In genomic region chr6:54593766-54594468, GRCm38 (mm10) we compare ENCODE assay signal across 8 mouse cellular contexts. TPM values are rescaled to one million over a fixed set of nuclear protein-coding genes. Genes with fewer than 3 reads are reported as not detected.
DNase-seq lines count a peak whose midpoint lies in the region; ATAC-seq and TF ChIP-seq lines count a peak whose summit lies in the region.

No protein-coding gene starts in this region.

- no peaks in the 10 kb centered on the region for H3K36me3 ChIP-seq in forebrain, embryonic 12.5 days (replicated peaks)
- H3K36me3 ChIP-seq in neural tube, embryonic 13.5 days, result no peaks in the 10 kb centered on the region

- no peak overlapping the region for H3K9ac ChIP-seq in forebrain, embryonic 12.5 days
- H3K9ac ChIP-seq in neural tube, embryonic 13.5 days, result peak overlapping the region; percentile 76; the same call in 1 of the 2 replicates

- H3K4me2 ChIP-seq in forebrain, embryonic 12.5 days, result peak overlapping the region; percentile 71
- peak overlapping the region; percentile 80 for H3K4me2 ChIP-seq in neural tube, embryonic 13.5 days

- peak overlapping the region; percentile 88; the same call in 1 of the 2 replicates for H3K27ac ChIP-seq in left cerebral cortex, adult 2 months
- 0 out of 2 replicates have a peak overlapping the region, but pooled peaks have one; percentile 37 for H3K27ac ChIP-seq in forebrain, embryonic 12.5 days
- no peak overlapping the region for H3K27ac ChIP-seq in neural tube, embryonic 13.5 days (replicated peaks)

- no peak for DNase-seq in left cerebral cortex, adult 2 months (ENCODE audit: extremely low spot score in 1 of 2, low spot score in 2 of 2)
- DNase-seq in left cerebral cortex, postnatal 36 days (ENCODE audit: low spot score in 2 of 2), result no peak
- peak; percentile 34 for DNase-seq in kidney, postnatal 14 days
- no peak for DNase-seq in cerebellum, postnatal 25 days
- no peak for DNase-seq in adrenal gland, postnatal 36 days
- DNase-seq in adrenal gland, adult 8-10 months, result no peak

- no peaks in the 10 kb centered on the region for H3K27me3 ChIP-seq in forebrain, embryonic 12.5 days
- H3K27me3 ChIP-seq in neural tube, embryonic 13.5 days, result no peaks in the 10 kb centered on the region

- H3K4me3 ChIP-seq in left cerebral cortex, adult 2 months, result peak overlapping the region; percentile 70
- H3K4me3 ChIP-seq in forebrain, embryonic 12.5 days (replicated peaks), result peak overlapping the region; percentile 52
- peak overlapping the region; percentile 96 for H3K4me3 ChIP-seq in neural tube, embryonic 13.5 days

- no peaks in the 10 kb centered on the region for H3K9me3 ChIP-seq in forebrain, embryonic 12.5 days
- H3K9me3 ChIP-seq in neural tube, embryonic 13.5 days, result no peaks in the 10 kb centered on the region

- 64% methylated on average over 8 of the region's 8 CpGs for whole genome bisulfite sequencing in forebrain, embryonic 12.5 days
- 62% methylated on average over 8 of the region's 8 CpGs for WGBS in neural tube, embryonic 13.5 days

- ATAC-seq in forebrain, embryonic 12.5 days (ENCODE audit: low FRiP score), result no peak
- no peak for ATAC-seq in neural tube, embryonic 13.5 days (ENCODE audit: low read depth)

- peaks cover 33% of the 10 kb centered on the region for H3K4me1 ChIP-seq in forebrain, embryonic 12.5 days
- peaks cover 51% of the 10 kb centered on the region for H3K4me1 ChIP-seq in neural tube, embryonic 13.5 days (replicated peaks)

- intact Hi-C loops in left cerebral cortex, adult 2 months (cut with DNase I), result loop anchor here (2.0 to 10.0 kb wide), 3 partner anchors 87 to 441 kb away; partner anchors contain the start of genes Gars, Mturn and Znrf2
- intact Hi-C loops in left cerebral cortex, postnatal 36 days (cut with DNase I), result loop anchor here (2.0 to 10.0 kb wide), 2 partner anchors 87 to 561 kb away; partner anchors contain the start of gene Mturn

- TF ChIP-seq CTCF in left cerebral cortex, adult 2 months (IDR thresholded peaks at IDR 0.05), result no peak

RNA-seq across cellular contexts. Expression of gene Plekha8, which starts 1.0 kb away (rescaled TPM):
- total RNA-seq in left cerebral cortex, adult 2 months (2021), result 10 to 100 TPM; 11.0 to 11.6 TPM
- 10 to 100 TPM; 12.3 to 12.6 TPM for total RNA-seq in left cerebral cortex, postnatal 36 days (2021)
- 20.1 and 21.2 TPM in 2 replicates for polyA plus RNA-seq in forebrain, embryonic 12.5 days (2016; fragmentation: Nextera tagmentation; extraction: Ambion mirVana)
- 9.6 and 10.2 TPM in 2 replicates for polyA plus RNA-seq in neural tube, embryonic 13.5 days (2015; fragmentation: Nextera tagmentation; extraction: Ambion mirVana)
- total RNA-seq in adrenal gland, postnatal 36 days (2021), result 10 to 100 TPM; 18.6 to 23.6 TPM
- total RNA-seq in adrenal gland, adult 8-10 months (2022), result 10 to 100 TPM; 19.1 to 25.4 (median 20.4) TPM

RNA-seq across cellular contexts. Expression of gene Fkbp14, which starts 3.2 kb away (rescaled TPM):
- total RNA-seq in left cerebral cortex, adult 2 months (2021), result 1 to 10 TPM; 9.0 to 9.2 TPM
- total RNA-seq in left cerebral cortex, postnatal 36 days (2021), result 1 to 10 TPM; 7.3 to 9.9 TPM
- polyA plus RNA-seq in forebrain, embryonic 12.5 days (2016; fragmentation: Nextera tagmentation; extraction: Ambion mirVana), result 13.9 and 18.4 TPM in 2 replicates
- 19.0 and 19.3 TPM in 2 replicates for polyA plus RNA-seq in neural tube, embryonic 13.5 days (2015; fragmentation: Nextera tagmentation; extraction: Ambion mirVana)
- 10 to 100 TPM; 18.4 to 24.0 TPM for total RNA-seq in adrenal gland, postnatal 36 days (2021)
- 10 to 100 TPM; 27.0 to 38.9 (median 31.5) TPM for total RNA-seq in adrenal gland, adult 8-10 months (2022)

RNA-seq across cellular contexts. Expression of gene Scrn1, which starts 27.6 kb away (rescaled TPM):
- total RNA-seq in left cerebral cortex, adult 2 months (2021), result 100 to 1,000 TPM; 135 to 136 TPM
- total RNA-seq in left cerebral cortex, postnatal 36 days (2021), result 100 to 1,000 TPM; 145 to 155 TPM
- 119 and 157 TPM in 2 replicates for polyA plus RNA-seq in forebrain, embryonic 12.5 days (2016; fragmentation: Nextera tagmentation; extraction: Ambion mirVana)
- 95.5 and 102 TPM in 2 replicates for polyA plus RNA-seq in neural tube, embryonic 13.5 days (2015; fragmentation: Nextera tagmentation; extraction: Ambion mirVana)
- 10 to 100 TPM; 31.0 to 41.6 TPM for total RNA-seq in adrenal gland, postnatal 36 days (2021)
- 10 to 100 TPM; 34.1 to 73.9 (median 49.6) TPM for total RNA-seq in adrenal gland, adult 8-10 months (2022)
